Mouse (Mus musculus) forebrain, embryonic 10.5 days (tissue): ENCODE data around the gene Rab6b. TPM values are rescaled to one million over a fixed set of nuclear protein-coding genes. Genes with fewer than 3 reads are reported as not detected.
A peak's percentile ranks its signal among the peaks of the same experiment; 100 is the strongest.

Experiments used
- DNase-seq: peaks from one replicate; pipeline ENCODE4 v3.0.0-alpha.2; 2017; ENCODE audit warnings: low spot score; ENCODE audit errors: extremely low spot score
- H3K27ac ChIP-seq: fragments of 300-500 bp; sonication (generic); 2 replicates; pipeline ENCODE4 v1.5.1; 2016; ENCODE audit warnings: mild to moderate bottlenecking
- H3K27me3 ChIP-seq: fragments of 300-500 bp; sonication (generic); 2 replicates; pipeline ENCODE4 v1.6.1; 2016; ENCODE audit warnings: mild to moderate bottlenecking; ENCODE audit not compliant: poor library complexity, severe bottlenecking
- H3K36me3 ChIP-seq: fragments of 300-500 bp; sonication (generic); replicated peaks from 2 replicates; pipeline ENCODE4 v1.6.1; 2016; ENCODE audit warnings: mild to moderate bottlenecking, moderate library complexity
- H3K4me1 ChIP-seq: fragments of 300-500 bp; sonication (generic); 2 replicates; pipeline ENCODE4 v1.6.1; 2016
- H3K4me3 ChIP-seq: fragments of 300-500 bp; sonication (generic); 2 replicates; pipeline ENCODE4 v1.5.1; 2016; ENCODE audit warnings: mild to moderate bottlenecking, moderate library complexity
- H3K9me3 ChIP-seq: fragments of 300-500 bp; sonication (generic); 2 replicates; pipeline ENCODE4 v1.6.1; 2016; ENCODE audit warnings: mild to moderate bottlenecking, moderate library complexity
- WGBS: fragments of 180-500 bp; shearing (Covaris S2); methylation state at CpG from one replicate; pipeline ENCODE4 v1.1.7; 2016; 5-methylcytosine and 5-hydroxymethylcytosine counted together
- polyA plus RNA-seq: library from polyadenylated mRNA; unstranded; fragments of >200 nt; fragmentation: Nextera tagmentation; extraction: Ambion mirVana; gene quantifications from 2 replicates; pipeline ENCODE4 v1.2.1, GENCODE M21; 2016

Rab6b gene
- polyA plus RNA-seq, 1 experiment from 2014 or later, result 9.1 TPM

DNA sequence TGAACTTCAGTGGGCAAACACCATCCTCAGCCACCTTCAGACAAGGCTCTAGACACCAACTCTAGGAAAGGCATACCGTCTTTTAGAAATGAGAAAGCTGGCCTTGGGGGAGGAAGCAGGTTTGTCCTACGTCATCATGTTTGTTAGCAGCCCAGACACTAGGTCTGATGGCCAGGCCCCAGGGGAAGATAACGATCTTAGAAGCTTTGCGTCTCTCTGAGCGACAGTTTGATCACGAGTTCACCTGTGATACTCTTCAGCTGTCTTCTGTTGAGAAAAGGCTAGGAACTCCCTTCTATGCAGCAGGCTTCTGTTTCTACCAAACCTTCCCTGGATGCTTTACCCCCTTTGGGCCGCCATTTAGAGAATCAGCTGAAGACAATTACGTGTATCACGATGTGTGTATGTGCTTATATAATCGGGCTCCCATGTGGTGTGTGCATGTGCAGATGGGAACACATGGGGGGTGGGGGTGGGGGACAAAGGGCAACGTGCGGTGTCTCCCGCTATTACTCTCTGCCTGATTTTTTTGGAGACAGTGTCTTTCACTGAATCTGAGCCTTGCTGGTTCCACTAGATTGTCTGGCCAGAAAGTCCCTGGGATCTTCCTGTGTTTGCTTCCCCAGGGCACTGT is 116.9 kb downstream of the Rab6b start:
- Histone ChIP-seq H3K27me3 (no peaks in the 10 kb centered on the region), H3K4me3 (no peak overlapping the region), H3K36me3 (no peaks in the 10 kb centered on the region), H3K4me1 (peaks cover 10% of the 10 kb centered on the region), H3K9me3 (no peaks in the 10 kb centered on the region), H3K27ac (no peak overlapping the region)
- DNase-seq, result no peak
- 92% methylated on average over 13 of the region's 13 CpGs for WGBS

GRCm38 (mm10) chr9:103229037-103229867 is 117.7 kb downstream of the Rab6b start:
- Histone ChIP-seq H3K27me3 (no peaks in the 10 kb centered on the region), H3K4me3 (no peak overlapping the region), H3K36me3 (no peaks in the 10 kb centered on the region), H3K9me3 (no peaks in the 10 kb centered on the region), H3K4me1 (peaks cover 10% of the 10 kb centered on the region), H3K27ac (no peak overlapping the region)
- 90% methylated on average over 15 of the region's 15 CpGs for WGBS
- no peak for DNase-seq

GRCm38 (mm10) chr9:103230151-103230951 is 118.8 kb downstream of the Rab6b start, which contains the start of the genes Gm20425 and Trf:
Gene Gm20425 (minus strand): TSS chr9:103230307.
Gene Trf (minus strand): TSS chr9:103230444.
- Histone ChIP-seq H3K4me3 (peak within 1 kb of the TSS; percentile 19), H3K36me3 (no peaks in the 10 kb centered on the region), H3K27ac (peak within 1 kb of the TSS; percentile 79), H3K9me3 (no peaks in the 10 kb centered on the region), H3K4me1 (peaks cover 16% of the 10 kb centered on the region), H3K27me3 (no peaks in the 10 kb centered on the region)
- DNase-seq, result no peak
- WGBS, result 61% methylated on average over 28 of the region's 29 CpGs

GRCm38 (mm10) chr9:103232232-103233005 is 120.8 kb downstream of the Rab6b start:
- Histone ChIP-seq H3K9me3 (no peaks in the 10 kb centered on the region), H3K4me3 (no peak overlapping the region), H3K4me1 (peaks cover 16% of the 10 kb centered on the region), H3K27ac (no peak overlapping the region), H3K36me3 (no peaks in the 10 kb centered on the region), H3K27me3 (no peaks in the 10 kb centered on the region)
- no peak for DNase-seq
- 87% methylated on average over 7 of the region's 7 CpGs for WGBS

GRCm38 (mm10) chr9:103233006-103233395 is 121.4 kb downstream of the Rab6b start:
- no peak for DNase-seq
- 71% methylated on average over 7 of the region's 7 CpGs for WGBS
- H3K4me1 ChIP-seq, result peaks cover 16% of the 10 kb centered on the region
- no peaks in the 10 kb centered on the region for H3K9me3 ChIP-seq
- H3K27me3 ChIP-seq, result no peaks in the 10 kb centered on the region
- no peak overlapping the region for H3K4me3 ChIP-seq
- H3K27ac ChIP-seq, result no peak overlapping the region
- no peaks in the 10 kb centered on the region for H3K36me3 ChIP-seq

DNA sequence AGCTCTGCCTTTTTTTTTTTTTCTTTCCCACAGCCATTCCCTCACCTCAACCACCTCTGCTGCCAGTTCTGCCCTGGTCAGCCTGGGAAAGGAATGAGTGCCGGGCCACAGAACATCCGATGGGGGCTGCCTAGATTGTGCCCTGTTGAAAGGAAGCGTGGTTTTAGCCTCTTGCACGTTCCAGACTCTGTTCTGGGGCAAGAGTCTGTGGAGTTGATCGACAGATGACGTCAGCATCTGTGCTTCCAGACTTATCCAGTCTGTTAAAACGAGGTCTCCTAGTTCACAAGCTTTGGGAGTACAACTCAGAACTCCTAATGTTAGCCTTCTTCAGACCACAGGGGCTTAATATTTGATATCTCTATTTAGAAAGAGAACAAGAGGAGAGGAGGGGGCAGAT is 122.5 kb downstream of the Rab6b start:
- Histone ChIP-seq H3K27me3 (no peaks in the 10 kb centered on the region), H3K36me3 (no peaks in the 10 kb centered on the region), H3K4me3 (no peak overlapping the region), H3K9me3 (no peaks in the 10 kb centered on the region), H3K27ac (no peak overlapping the region), H3K4me1 (peaks cover 16% of the 10 kb centered on the region)
- WGBS, result 87% methylated on average over 7 of the region's 7 CpGs
- no peak for DNase-seq

- WGBS, result 68% methylated on average over 7 of the region's 7 CpGs
- H3K27me3 ChIP-seq, result no peaks in the 10 kb centered on the region
- H3K36me3 ChIP-seq, result no peaks in the 10 kb centered on the region
- no peaks in the 10 kb centered on the region for H3K9me3 ChIP-seq
- peaks cover 16% of the 10 kb centered on the region for H3K4me1 ChIP-seq
- H3K4me3 ChIP-seq, result no peak overlapping the region
- no peak for DNase-seq
- H3K27ac ChIP-seq, result 0 out of 2 replicates have a peak overlapping the region, but pooled peaks have one; percentile 40
Measured at GRCm38 (mm10) chr9:103234565-103235165, 123.1 kb downstream of the Rab6b start.

Other genes starting within 250 kb of the Rab6b start
- gene Slco2a1, start 123.1 kb upstream of the Rab6b start, polyA plus RNA-seq, result 0.12 and 0.34 TPM in 2 replicates
- gene Srprb, start 90.3 kb downstream of the Rab6b start, polyA plus RNA-seq, result 62.1 and 66.9 TPM in 2 replicates
- gene Gm20425, start 118.5 kb downstream of the Rab6b start, polyA plus RNA-seq, result not detected in 2 replicates
- 11.9 and 14.2 TPM in 2 replicates for gene Trf, start 118.7 kb downstream of the Rab6b start, polyA plus RNA-seq
- 3.6 and 4.1 TPM in 2 replicates for gene 1300017J02Rik, start 193.3 kb downstream of the Rab6b start, polyA plus RNA-seq
- gene Topbp1, start 193.4 kb downstream of the Rab6b start, polyA plus RNA-seq, result 96.0 and 106 TPM in 2 replicates